Mouse (Mus musculus): Measurements from ENCODE around the gene Atp7b. TPM values are rescaled to one million over a fixed set of nuclear protein-coding genes. Genes with fewer than 3 reads are reported as not detected.
A peak's percentile ranks its signal among the peaks of the same experiment; 100 is the strongest.

The Atp7b gene
- polyA plus RNA-seq, 1 experiment from 2014 or later: 1.4 TPM

DNA sequence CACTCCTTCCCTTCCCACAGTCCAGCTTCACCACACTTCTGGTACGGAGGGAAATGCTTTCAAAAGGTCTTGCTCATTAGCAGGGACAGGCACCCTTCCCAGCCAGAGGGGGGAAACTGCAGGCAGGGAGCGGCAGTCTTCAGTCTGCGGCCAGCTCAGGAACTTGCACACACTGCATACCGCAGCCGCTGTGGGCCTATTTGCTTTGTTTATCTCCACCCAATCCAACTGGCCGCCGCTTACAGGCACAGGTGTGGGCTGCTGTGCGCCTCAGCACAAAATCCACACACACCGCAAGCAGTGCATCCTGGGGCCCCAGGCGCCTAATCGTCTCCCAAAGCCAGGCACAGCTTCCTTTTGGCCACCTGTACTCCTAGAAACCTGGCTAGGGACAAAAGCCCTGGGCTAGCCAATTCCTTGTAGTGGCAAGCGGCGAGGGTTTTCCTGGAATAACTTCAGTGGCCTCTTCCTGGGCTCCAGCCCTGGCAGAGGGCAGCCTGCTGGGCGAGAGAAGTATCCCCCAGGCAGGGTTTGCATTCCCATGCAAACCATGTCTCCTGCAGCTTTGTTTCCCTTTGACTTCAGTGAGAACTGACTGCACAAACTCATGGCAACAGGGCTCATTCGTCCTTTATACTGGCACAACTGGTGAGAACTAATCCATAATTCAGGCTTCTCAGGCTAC is 20.5 kb downstream of the Atp7b start:
- Histone ChIP-seq H3K4me3 (ENCODE audit: low read depth, low read length) (no peak overlapping the region), H3K36me3 (ENCODE audit: control insufficient read depth, insufficient read depth, low read length) (no peaks in the 10 kb centered on the region), H3K27me3 (ENCODE audit: control insufficient read depth, insufficient read depth, low read length) (no peaks in the 10 kb centered on the region), H3K9ac (replicated peaks; ENCODE audit: low read depth, low read length) (no peak overlapping the region), H3K9me3 (ENCODE audit: control insufficient read depth, low read length) (no peaks in the 10 kb centered on the region), H3K4me2 (ENCODE audit: low read depth, low read length) (peak overlapping the region; percentile 5; the same call in 1 of the 2 replicates), H3K4me1 (ENCODE audit: control insufficient read depth, insufficient read depth, low read length) (no peaks in the 10 kb centered on the region), H3K27ac (ENCODE audit: low read depth, low read length) (no peak overlapping the region)
- WGBS: 23% methylated on average over 15 of the region's 15 CpGs
- ATAC-seq (ENCODE audit: low read depth): peak; percentile 32; the same call in 1 of the 2 replicates

DNA sequence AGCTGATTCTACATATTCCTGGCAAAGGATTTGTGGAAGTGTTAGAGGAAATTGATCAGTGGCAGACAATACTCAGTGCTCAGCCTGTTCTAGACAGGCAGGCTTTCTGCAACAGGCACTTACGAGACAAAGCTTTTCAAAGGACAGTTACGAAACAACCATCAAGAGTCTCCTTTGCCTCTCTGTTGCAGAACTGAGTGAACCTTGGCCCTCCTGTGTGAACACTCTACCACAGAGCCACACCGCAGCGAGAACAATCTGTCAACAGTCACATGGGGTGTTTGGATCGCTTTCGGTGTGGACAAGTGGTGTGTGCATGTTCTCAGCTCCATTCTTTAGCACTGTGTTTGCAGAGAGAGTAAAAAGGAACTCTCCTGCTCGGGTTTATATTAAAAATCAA is 23.1 kb downstream of the Atp7b start:
- Histone ChIP-seq H3K4me3 (ENCODE audit: low read depth, low read length) (no peak overlapping the region), H3K9me3 (ENCODE audit: control insufficient read depth, low read length) (no peaks in the 10 kb centered on the region), H3K27me3 (ENCODE audit: control insufficient read depth, insufficient read depth, low read length) (no peaks in the 10 kb centered on the region), H3K4me2 (ENCODE audit: low read depth, low read length) (no peak overlapping the region), H3K9ac (replicated peaks; ENCODE audit: low read depth, low read length) (no peak overlapping the region), H3K4me1 (ENCODE audit: control insufficient read depth, insufficient read depth, low read length) (no peaks in the 10 kb centered on the region), H3K36me3 (ENCODE audit: control insufficient read depth, insufficient read depth, low read length) (no peaks in the 10 kb centered on the region), H3K27ac (ENCODE audit: low read depth, low read length) (no peak overlapping the region)
- WGBS: 79% methylated on average over 7 of the region's 7 CpGs
- ATAC-seq (ENCODE audit: low read depth): no peak

DNA sequence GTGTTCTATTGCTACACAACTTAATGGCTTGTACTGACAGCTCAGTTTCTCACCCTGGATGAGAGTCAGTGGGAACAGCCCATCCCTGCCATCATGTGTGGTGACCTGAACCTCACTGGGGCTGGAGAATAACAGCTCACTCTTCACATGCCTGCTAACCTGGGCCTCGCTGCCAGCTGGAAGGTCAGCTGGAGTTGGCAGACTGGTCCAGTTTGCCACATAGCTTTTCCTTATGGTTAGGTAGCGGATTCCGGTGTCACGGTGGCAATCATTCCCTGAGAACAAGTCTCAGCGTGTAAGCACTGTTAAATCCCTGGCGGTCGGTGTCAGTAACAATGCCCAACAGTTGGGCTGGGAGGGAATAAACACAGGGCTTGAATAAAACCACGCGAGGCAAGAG is 24.0 kb downstream of the Atp7b start:
- WGBS: 88% methylated on average over 9 of the region's 9 CpGs
- Histone ChIP-seq H3K9me3 (ENCODE audit: control insufficient read depth, low read length) (no peaks in the 10 kb centered on the region), H3K9ac (replicated peaks; ENCODE audit: low read depth, low read length) (no peak overlapping the region), H3K4me1 (ENCODE audit: control insufficient read depth, insufficient read depth, low read length) (no peaks in the 10 kb centered on the region), H3K36me3 (ENCODE audit: control insufficient read depth, insufficient read depth, low read length) (no peaks in the 10 kb centered on the region), H3K4me3 (ENCODE audit: low read depth, low read length) (no peak overlapping the region), H3K27ac (ENCODE audit: low read depth, low read length) (no peak overlapping the region), H3K4me2 (ENCODE audit: low read depth, low read length) (no peak overlapping the region), H3K27me3 (ENCODE audit: control insufficient read depth, insufficient read depth, low read length) (no peaks in the 10 kb centered on the region)
- ATAC-seq (ENCODE audit: low read depth): no peak

DNA sequence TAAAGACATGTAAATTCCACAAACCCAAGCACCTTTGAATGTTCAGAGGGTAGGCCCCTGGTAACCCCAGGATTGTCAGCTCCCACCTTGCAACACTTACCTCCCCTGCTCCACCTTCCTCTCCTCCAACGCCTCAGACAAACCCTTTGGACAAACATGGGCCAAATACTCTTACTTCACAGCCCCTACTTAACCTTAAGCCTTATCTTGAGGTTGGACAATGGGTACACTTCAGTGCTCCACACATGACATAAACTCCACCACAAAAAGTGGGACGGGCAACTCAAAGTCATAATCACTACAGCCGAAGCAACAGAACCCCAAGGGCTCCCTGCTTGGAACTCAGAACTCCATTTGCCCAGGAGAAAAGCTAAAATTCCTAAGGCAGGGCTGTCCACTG is 29.1 kb downstream of the Atp7b start:
- Histone ChIP-seq H3K36me3 (ENCODE audit: control insufficient read depth, insufficient read depth, low read length) (no peaks in the 10 kb centered on the region), H3K9ac (replicated peaks; ENCODE audit: low read depth, low read length) (no peak overlapping the region), H3K4me1 (ENCODE audit: control insufficient read depth, insufficient read depth, low read length) (no peaks in the 10 kb centered on the region), H3K27me3 (ENCODE audit: control insufficient read depth, insufficient read depth, low read length) (no peaks in the 10 kb centered on the region), H3K27ac (ENCODE audit: low read depth, low read length) (no peak overlapping the region), H3K4me2 (ENCODE audit: low read depth, low read length) (no peak overlapping the region), H3K9me3 (ENCODE audit: control insufficient read depth, low read length) (no peaks in the 10 kb centered on the region), H3K4me3 (ENCODE audit: low read depth, low read length) (no peak overlapping the region)
- ATAC-seq (ENCODE audit: low read depth): no peak
- 84% methylated on average over 3 of the region's 3 CpGs for WGBS

DNA sequence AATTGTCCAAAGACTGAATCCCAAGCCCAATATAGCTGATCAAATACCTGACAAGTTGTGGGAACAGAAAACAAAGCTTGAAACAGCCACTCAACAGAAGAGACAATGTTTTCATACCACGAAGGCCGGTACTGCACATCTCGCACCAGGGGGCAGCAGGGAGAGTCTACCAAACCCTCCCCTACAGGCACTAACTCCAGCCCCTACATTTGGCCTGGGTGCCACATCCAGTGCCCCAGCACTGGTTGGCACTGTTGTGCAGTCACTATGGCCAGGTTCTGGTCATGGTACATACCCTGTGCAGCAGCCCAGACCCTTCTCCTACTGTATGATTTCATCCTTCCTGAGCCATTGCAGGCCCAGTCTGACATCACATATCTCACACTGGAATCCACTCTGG is 31.1 kb downstream of the Atp7b start:
- Histone ChIP-seq H3K27me3 (ENCODE audit: control insufficient read depth, insufficient read depth, low read length) (no peaks in the 10 kb centered on the region), H3K4me1 (ENCODE audit: control insufficient read depth, insufficient read depth, low read length) (no peaks in the 10 kb centered on the region), H3K4me3 (ENCODE audit: low read depth, low read length) (no peak overlapping the region), H3K9me3 (ENCODE audit: control insufficient read depth, low read length) (no peaks in the 10 kb centered on the region), H3K4me2 (ENCODE audit: low read depth, low read length) (no peak overlapping the region), H3K9ac (replicated peaks; ENCODE audit: low read depth, low read length) (no peak overlapping the region), H3K27ac (ENCODE audit: low read depth, low read length) (no peak overlapping the region), H3K36me3 (ENCODE audit: control insufficient read depth, insufficient read depth, low read length) (no peaks in the 10 kb centered on the region)
- WGBS: 91% methylated on average over 3 of the region's 3 CpGs
- ATAC-seq (ENCODE audit: low read depth): no peak

DNA sequence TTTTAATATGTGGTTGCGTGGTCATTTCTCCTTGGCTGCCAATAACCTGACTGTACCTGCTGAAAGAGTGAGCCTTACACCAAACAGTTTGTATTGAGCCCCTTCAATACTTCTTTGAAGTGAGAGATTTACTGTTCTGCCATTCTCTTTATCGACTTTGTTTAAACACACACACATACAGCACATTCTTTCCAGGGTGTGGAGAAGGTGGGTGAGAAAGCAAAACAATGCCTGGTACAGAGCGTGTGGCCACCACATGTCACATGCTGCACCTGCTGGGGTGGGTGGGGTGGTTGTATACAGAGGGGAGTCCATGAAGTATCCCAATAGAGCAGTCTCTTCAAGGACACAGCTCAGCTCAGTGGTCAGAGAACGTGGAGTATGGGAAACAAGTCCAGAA is 34.9 kb downstream of the Atp7b start:
- no peak overlapping the region for H3K4me3 ChIP-seq (ENCODE audit: low read depth, low read length)
- no peaks in the 10 kb centered on the region for H3K27me3 ChIP-seq (ENCODE audit: control insufficient read depth, insufficient read depth, low read length)
- H3K4me1 ChIP-seq (ENCODE audit: control insufficient read depth, insufficient read depth, low read length): no peaks in the 10 kb centered on the region
- H3K27ac ChIP-seq (ENCODE audit: low read depth, low read length): no peak overlapping the region
- H3K36me3 ChIP-seq (ENCODE audit: control insufficient read depth, insufficient read depth, low read length): no peaks in the 10 kb centered on the region
- no peak overlapping the region for H3K4me2 ChIP-seq (ENCODE audit: low read depth, low read length)
- 72% methylated on average over 4 of the region's 4 CpGs for WGBS
- H3K9me3 ChIP-seq (ENCODE audit: control insufficient read depth, low read length): no peaks in the 10 kb centered on the region
- H3K9ac ChIP-seq (replicated peaks; ENCODE audit: low read depth, low read length): no peak overlapping the region
- no peak for ATAC-seq (ENCODE audit: low read depth)

DNA sequence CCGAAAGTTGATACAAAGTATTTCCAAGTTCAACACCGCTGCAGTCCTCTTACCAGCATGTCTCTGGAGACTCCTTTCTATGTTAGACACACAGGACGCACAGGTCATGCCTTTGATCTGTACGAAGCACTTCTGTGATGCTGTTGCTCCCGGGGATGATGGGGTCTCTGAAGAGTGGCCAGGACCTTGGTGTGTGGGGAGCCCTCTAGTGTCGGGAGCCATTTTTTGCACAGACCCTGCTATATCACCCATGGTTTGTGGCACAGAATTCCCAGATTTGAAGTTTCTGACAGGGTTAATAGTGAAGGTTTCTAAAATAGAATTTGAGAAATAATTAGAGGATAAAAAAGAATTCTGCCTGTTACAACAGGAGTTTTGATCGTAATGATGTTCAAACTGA is 37.9 kb downstream of the Atp7b start:
- H3K27me3 ChIP-seq (ENCODE audit: control insufficient read depth, insufficient read depth, low read length): no peaks in the 10 kb centered on the region
- H3K9ac ChIP-seq (replicated peaks; ENCODE audit: low read depth, low read length): no peak overlapping the region
- no peaks in the 10 kb centered on the region for H3K4me1 ChIP-seq (ENCODE audit: control insufficient read depth, insufficient read depth, low read length)
- no peaks in the 10 kb centered on the region for H3K9me3 ChIP-seq (ENCODE audit: control insufficient read depth, low read length)
- H3K36me3 ChIP-seq (ENCODE audit: control insufficient read depth, insufficient read depth, low read length): no peaks in the 10 kb centered on the region
- no peak overlapping the region for H3K27ac ChIP-seq (ENCODE audit: low read depth, low read length)
- H3K4me2 ChIP-seq (ENCODE audit: low read depth, low read length): no peak overlapping the region
- no peak overlapping the region for H3K4me3 ChIP-seq (ENCODE audit: low read depth, low read length)
- 57% methylated on average over 7 of the region's 7 CpGs for WGBS
- no peak for ATAC-seq (ENCODE audit: low read depth)

DNA sequence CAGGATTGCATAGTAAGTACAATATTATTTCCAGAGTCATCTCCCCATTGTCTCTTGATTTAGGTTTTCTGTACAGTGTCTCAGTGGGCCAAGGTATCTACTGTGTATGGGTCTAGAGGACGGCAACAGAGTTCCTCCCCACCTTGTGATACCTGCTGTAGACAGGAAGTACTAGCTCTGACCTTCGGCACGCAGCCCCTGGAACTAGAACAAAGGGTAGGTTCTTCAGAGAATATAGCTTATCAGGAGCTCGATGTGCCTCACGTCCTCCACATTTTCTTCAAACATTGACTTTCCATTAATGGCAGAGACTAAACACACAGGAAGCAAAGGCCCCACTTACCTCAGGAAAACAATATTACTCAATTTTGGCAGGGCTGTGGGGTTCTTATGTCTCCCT is 40.6 kb downstream of the Atp7b start:
- Histone ChIP-seq H3K9me3 (ENCODE audit: control insufficient read depth, low read length) (no peaks in the 10 kb centered on the region), H3K4me2 (ENCODE audit: low read depth, low read length) (no peak overlapping the region), H3K4me1 (ENCODE audit: control insufficient read depth, insufficient read depth, low read length) (no peaks in the 10 kb centered on the region), H3K9ac (replicated peaks; ENCODE audit: low read depth, low read length) (no peak overlapping the region), H3K27ac (ENCODE audit: low read depth, low read length) (no peak overlapping the region), H3K27me3 (ENCODE audit: control insufficient read depth, insufficient read depth, low read length) (no peaks in the 10 kb centered on the region), H3K4me3 (ENCODE audit: low read depth, low read length) (no peak overlapping the region), H3K36me3 (ENCODE audit: control insufficient read depth, insufficient read depth, low read length) (no peaks in the 10 kb centered on the region)
- ATAC-seq (ENCODE audit: low read depth): no peak
- 89% methylated on average over 5 of the region's 5 CpGs for WGBS

DNA sequence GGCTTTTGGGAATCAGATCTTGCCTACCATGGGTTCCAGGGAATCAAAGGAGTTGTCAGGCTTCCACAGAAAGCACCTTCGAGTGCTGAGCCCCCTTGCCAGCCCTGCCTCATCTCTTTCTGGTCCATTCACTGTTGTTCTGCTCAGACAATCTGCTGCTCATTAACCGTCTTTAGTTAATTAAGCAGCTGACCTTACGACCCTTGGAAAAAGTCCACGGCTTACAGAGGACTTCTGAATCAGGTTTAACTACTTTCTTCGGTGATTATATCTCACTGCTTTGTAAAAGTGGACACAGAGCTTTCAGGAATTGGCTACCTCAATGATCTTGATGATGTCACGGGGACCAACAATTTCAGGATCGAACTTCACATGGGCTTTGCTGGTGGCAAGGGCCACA is 42.4 kb downstream of the Atp7b start:
- WGBS: 71% methylated on average over 7 of the region's 7 CpGs
- no peak for ATAC-seq (ENCODE audit: low read depth)
- H3K9ac ChIP-seq (replicated peaks; ENCODE audit: low read depth, low read length): no peak overlapping the region
- H3K36me3 ChIP-seq (ENCODE audit: control insufficient read depth, insufficient read depth, low read length): no peaks in the 10 kb centered on the region
- H3K9me3 ChIP-seq (ENCODE audit: control insufficient read depth, low read length): no peaks in the 10 kb centered on the region
- H3K27me3 ChIP-seq (ENCODE audit: control insufficient read depth, insufficient read depth, low read length): no peaks in the 10 kb centered on the region
- no peaks in the 10 kb centered on the region for H3K4me1 ChIP-seq (ENCODE audit: control insufficient read depth, insufficient read depth, low read length)
- no peak overlapping the region for H3K4me2 ChIP-seq (ENCODE audit: low read depth, low read length)
- H3K27ac ChIP-seq (ENCODE audit: low read depth, low read length): no peak overlapping the region
- no peak overlapping the region for H3K4me3 ChIP-seq (ENCODE audit: low read depth, low read length)
